Mouse (Mus musculus) cerebellum, adult 2 months (tissue): ENCODE measurements around the gene Slc28a3.

Experiments
- CTCF ChIP-seq: fragments of 200-500 bp; IDR thresholded peaks from 2 replicates; pipeline ENCODE4 v1.5.1; 2011; ENCODE audit warnings: low read depth, mild to moderate bottlenecking, control low read depth, low read length, moderate library complexity, borderline replicate concordance; ENCODE audit not compliant: insufficient read depth
- POLR2A ChIP-seq: fragments of 200-500 bp; IDR thresholded peaks from 2 replicates; pipeline ENCODE4 v1.6.1; 2011; ENCODE audit warnings: low read length, control low read depth, borderline replicate concordance; ENCODE audit not compliant: insufficient read depth

DNA sequence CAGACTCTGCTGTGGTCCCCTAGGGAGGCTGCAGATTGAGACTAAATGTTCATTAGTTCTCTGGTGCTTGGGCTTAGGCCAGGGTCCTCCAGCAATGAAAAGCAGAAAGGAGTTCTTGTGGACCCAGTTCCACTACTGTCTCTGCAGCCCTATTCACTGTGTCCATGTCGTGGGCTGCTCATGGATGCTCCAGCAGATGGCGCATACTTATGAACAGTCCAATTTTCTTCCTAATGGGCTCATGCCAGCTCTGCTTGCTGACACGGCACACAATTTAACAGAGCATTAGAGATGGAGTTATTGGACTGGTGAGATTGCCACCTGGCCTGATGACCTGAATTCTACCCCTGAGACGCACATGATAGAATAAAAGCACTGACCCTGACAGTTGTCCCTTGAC is 28.3 kb upstream of the Slc28a3 start:
- peak; percentile 88 for TF ChIP-seq CTCF
- TF ChIP-seq POLR2A: no peak
